Mouse (Mus musculus) neutrophil, adult 5-6 weeks (primary cell): ENCODE results near the gene Dhx58. TPM values are rescaled to one million over a fixed set of nuclear protein-coding genes. Genes with fewer than 3 reads are reported as not detected.
"Not testable (repeated sequence)": the region's sequence is repeated elsewhere in the genome, so short reads cannot be mapped to it uniquely, and the experiment has no call there.

Experiments
- ATAC-seq: fragments of 151-379, 151-347 bp; 2 replicates; pipeline ENCODE4 v1.8.0; 2017; ENCODE audit warnings: mild to moderate bottlenecking, moderate TSS enrichment; ENCODE audit not compliant: insufficient number of reproducible peaks, poor library complexity, low FRiP score, severe bottlenecking; ENCODE audit errors: extremely low read depth
- total RNA-seq: library from RNA; stranded (forward); fragments of 200-1000 nt; gene quantifications from 2 replicates; pipeline ENCODE4 v1.2.3, GENCODE M21; 2017

Gene Dhx58
- total RNA-seq, 1 experiment from 2014 or later = 37.9 TPM

DNA sequence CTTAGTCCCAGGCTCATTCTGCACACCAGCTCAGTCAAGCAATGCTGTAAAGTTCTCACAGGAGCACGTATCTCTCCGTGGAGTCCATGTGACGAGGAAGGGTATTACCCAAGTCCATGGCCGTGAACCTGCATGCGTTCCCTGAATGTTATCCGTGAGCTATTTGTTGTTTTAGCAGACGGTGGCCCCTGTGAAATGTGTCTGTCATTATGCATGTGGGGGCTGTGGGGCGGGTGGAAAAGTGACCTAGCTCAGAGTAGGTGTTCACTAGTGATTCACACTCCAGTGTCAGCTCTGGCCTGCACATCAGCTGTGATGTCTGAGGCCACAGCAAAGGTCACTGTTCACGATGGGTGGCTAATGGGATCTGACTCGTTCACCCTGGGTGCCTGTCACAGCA is 44.3 kb downstream of the Dhx58 start:
- ATAC-seq = no peak

DNA sequence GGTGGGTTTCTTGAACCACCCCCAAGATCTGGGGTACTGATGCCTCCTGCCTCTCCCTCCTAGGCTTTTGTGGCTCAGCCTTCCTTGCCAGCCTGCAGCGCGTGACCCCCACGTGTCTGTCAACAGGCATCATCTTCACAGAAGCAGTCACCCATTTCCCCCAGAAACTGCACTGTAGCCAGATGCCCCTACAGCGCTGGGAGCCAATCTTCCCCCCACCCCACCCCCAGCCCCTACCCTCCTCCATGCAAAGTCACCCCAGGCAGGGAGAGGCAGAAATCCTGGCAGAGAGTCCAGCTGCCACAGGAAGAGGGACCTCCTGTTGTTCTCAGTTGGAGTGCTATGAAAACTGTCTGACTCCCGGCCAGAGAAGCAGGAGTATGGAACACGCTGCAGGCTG is 47.6 kb downstream of the Dhx58 start:
- no peak for ATAC-seq

DNA sequence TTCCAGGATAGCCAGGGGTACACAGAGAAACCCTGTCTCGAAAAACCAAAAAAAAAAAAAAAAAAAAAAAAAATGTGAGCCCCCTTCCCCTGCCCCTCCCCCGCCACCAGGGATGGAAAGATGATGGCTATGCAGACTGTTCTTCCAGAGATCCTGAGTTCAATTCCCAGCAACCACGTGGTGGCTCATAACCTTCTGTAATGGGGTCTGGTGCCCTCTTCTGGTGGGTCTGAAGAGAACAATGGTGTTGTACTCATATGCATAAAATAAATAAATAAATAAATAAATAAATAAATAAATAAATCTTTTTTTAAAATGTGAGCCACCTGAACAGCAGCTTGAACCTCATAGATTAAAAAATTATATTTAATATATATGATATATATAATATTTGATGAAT is 48.5 kb downstream of the Dhx58 start:
- ATAC-seq = not testable (repeated sequence)

DNA sequence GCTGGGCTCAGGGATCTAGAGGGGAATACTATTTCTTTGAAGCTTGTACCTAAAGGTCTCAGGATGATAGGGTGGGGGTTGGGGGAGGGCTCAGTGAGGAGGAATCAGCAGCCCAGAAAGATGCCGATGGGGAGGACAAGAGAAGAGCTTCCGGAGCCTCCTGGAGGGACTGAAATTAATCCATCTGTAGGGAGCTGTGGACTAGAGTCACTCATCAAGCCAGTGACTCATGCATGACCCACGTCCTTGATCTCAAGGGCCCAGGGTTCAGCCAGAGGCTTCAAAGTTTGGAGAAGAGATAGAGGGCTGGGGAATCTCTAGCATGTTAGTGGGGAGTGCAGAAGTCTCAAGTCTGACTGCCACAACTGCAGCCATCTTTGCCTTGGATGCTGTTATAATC is 52.3 kb downstream of the Dhx58 start:
- ATAC-seq = no peak

DNA sequence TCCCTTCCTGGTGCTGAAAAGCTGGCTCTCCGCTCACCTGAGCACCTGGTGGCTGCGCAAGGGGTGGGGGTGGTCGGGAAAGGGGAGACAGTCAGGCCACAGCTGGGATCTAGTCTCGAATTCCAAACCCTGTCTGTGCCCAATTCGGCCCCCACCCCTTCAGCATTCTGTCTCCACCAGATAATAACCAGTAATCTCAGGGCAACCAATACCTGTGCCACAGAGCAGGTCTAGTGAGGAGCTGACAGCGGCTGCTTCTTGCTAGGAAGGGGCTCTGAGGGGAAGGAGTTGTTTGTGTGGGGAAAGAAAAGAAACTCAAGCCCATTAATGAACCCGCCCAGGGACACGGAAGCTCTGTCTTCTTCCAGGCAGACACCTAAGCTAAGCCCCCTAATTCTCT is 52.9 kb downstream of the Dhx58 start:
- ATAC-seq = no peak

DNA sequence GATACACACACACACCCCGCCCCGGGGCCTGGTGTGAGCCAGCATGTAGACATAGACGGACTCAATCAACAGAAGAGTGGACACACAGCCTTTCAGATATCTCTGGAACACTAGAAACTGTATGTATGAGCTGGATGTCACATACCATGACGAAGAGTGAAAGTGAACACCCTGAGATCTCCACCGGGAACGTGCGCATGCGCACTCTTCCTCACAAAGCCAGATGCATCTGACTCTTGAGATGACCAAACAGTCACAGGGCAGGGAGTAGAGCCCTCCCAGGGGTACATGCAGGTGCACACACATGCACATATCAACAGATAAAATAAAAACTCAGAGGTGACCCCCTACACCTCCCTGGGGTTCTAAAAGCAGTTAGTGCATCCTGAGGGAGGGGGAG is 55.7 kb downstream of the Dhx58 start:
- no peak for ATAC-seq

DNA sequence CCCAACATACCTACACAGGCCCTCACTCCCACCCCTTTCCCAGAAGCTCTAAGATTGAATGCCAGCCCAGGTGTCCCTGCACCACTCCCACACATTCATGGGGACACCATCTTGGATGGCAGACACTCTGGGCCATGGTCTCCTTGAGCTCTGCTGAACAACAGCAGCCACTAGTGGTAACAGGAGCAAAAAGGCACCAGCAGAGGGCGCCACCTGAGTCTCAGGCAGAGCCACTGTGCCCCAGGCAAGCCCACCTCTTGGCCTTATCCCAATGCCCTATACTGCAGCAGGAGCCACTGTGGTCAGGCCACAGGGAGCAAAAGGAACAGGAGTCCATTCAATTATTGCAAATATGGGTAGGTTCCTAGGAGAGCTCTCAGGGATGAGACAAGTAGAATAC is 57.8 kb downstream of the Dhx58 start:
- no peak for ATAC-seq

Other genes with a start within 250 kb of the Dhx58 start
- gene Klhl11, start 231.5 kb downstream of the Dhx58 start, total RNA-seq = 16.7 and 21.9 TPM in 2 replicates
- 86.6 and 88.5 TPM in 2 replicates for gene Acly, start 176.3 kb downstream of the Dhx58 start, total RNA-seq
- 1.0 and 1.1 TPM in 2 replicates for gene Ttc25, start 158.7 kb downstream of the Dhx58 start, total RNA-seq
- 87.3 and 99.3 TPM in 2 replicates for gene Cnp, start 129.4 kb downstream of the Dhx58 start, total RNA-seq
- gene Nkiras2, start 85.0 kb downstream of the Dhx58 start, total RNA-seq = 18.3 and 22.9 TPM in 2 replicates
- gene Dnajc7, start 84.1 kb downstream of the Dhx58 start, total RNA-seq = 520 and 539 TPM in 2 replicates
- gene Zfp385c, start 11.8 kb downstream of the Dhx58 start, total RNA-seq = not detected in 2 replicates
- 9.2 and 10.8 TPM in 2 replicates for gene Kat2a, start 8.2 kb upstream of the Dhx58 start, total RNA-seq
- not detected in 2 replicates for gene Hspb9, start 9.6 kb upstream of the Dhx58 start, total RNA-seq
- 136 and 138 TPM in 2 replicates for gene Rab5c, start 33.9 kb upstream of the Dhx58 start, total RNA-seq
- gene Kcnh4, start 55.7 kb upstream of the Dhx58 start, total RNA-seq = 0.23 TPM in 1 of 2 replicates, not detected in the other
- gene Hcrt, start 58.7 kb upstream of the Dhx58 start, total RNA-seq = not detected in 2 replicates
- gene Ghdc, start 66.7 kb upstream of the Dhx58 start, total RNA-seq = 8.2 and 8.6 TPM in 2 replicates
- gene Stat5b, start 146.5 kb upstream of the Dhx58 start, total RNA-seq = 103 and 108 TPM in 2 replicates
- 20.9 and 22.5 TPM in 2 replicates for gene Stat5a, start 155.1 kb upstream of the Dhx58 start, total RNA-seq
- gene Stat3, start 235.3 kb upstream of the Dhx58 start, total RNA-seq = 383 and 443 TPM in 2 replicates